Mouse (Mus musculus) midbrain, postnatal 0 days (tissue): Measurements from ENCODE around the gene Tspan4. TPM values are rescaled to one million over a fixed set of nuclear protein-coding genes. Genes with fewer than 3 reads are reported as not detected.
A peak's percentile ranks its signal among the peaks of the same experiment; 100 is the strongest.

Experiments used
- ATAC-seq: fragments of 200-750 bp; cut with Nextera tagmentation; 2 replicates; pipeline ENCODE4 v1.8.0; 2017; ENCODE audit warnings: moderate number of reproducible peaks, mild to moderate bottlenecking, moderate TSS enrichment, moderate library complexity; ENCODE audit not compliant: low FRiP score
- DNase-seq: peaks from one replicate; pipeline ENCODE4 v3.0.0-alpha.2; 2015; ENCODE audit warnings: low spot score
- H3K27ac ChIP-seq: fragments of 300-500 bp; sonication (generic); 2 replicates; pipeline ENCODE4 v1.5.1; 2014; ENCODE audit warnings: low read depth, mild to moderate bottlenecking, low read length, mixed read lengths
- H3K27me3 ChIP-seq: fragments of 300-500 bp; sonication (generic); 2 replicates; pipeline ENCODE4 v1.6.1; 2014; ENCODE audit warnings: low read length, control low read depth, mixed read lengths; ENCODE audit not compliant: insufficient read depth
- H3K36me3 ChIP-seq: fragments of 300-500 bp; sonication (generic); 2 replicates; pipeline ENCODE4 v1.6.1; 2014; ENCODE audit warnings: low read length, control low read depth, mixed read lengths; ENCODE audit not compliant: insufficient read depth
- H3K4me1 ChIP-seq: fragments of 300-500 bp; sonication (generic); 2 replicates; pipeline ENCODE4 v1.6.1; 2014; ENCODE audit warnings: mild to moderate bottlenecking, control low read depth, antibody characterized with exemption, low read length, mixed read lengths; ENCODE audit not compliant: insufficient read depth
- H3K4me2 ChIP-seq: fragments of 300-500 bp; sonication (generic); 2 replicates; pipeline ENCODE4 v1.6.1; 2014; ENCODE audit warnings: low read depth, mild to moderate bottlenecking, low read length, mixed read lengths; ENCODE audit not compliant: poor library complexity, severe bottlenecking
- H3K4me3 ChIP-seq: fragments of 300-500 bp; sonication (generic); 2 replicates; pipeline ENCODE4 v1.5.1; 2014; ENCODE audit warnings: low read depth, mild to moderate bottlenecking, low read length, moderate library complexity
- H3K9ac ChIP-seq: fragments of 300-500 bp; sonication (generic); replicated peaks from 2 replicates; pipeline ENCODE4 v1.6.1; 2014; ENCODE audit warnings: mild to moderate bottlenecking, low read length, moderate library complexity, mixed read lengths; ENCODE audit not compliant: poor library complexity, severe bottlenecking
- H3K9me3 ChIP-seq: fragments of 300-500 bp; sonication (generic); 2 replicates; pipeline ENCODE4 v1.6.1; 2016; ENCODE audit warnings: low read length, control low read depth
- CTCF ChIP-seq: IDR thresholded peaks from 2 replicates; pipeline ENCODE4 v1.5.1; 2016; ENCODE audit warnings: antibody characterized with exemption, mild to moderate bottlenecking
- WGBS: fragments of 180-500 bp; shearing (Covaris S2); extraction: QIAGEN DNeasy Blood & Tissue Kit; methylation state at CpG from one replicate; pipeline ENCODE4 v1.1.7; 2014; 5-methylcytosine and 5-hydroxymethylcytosine counted together
- polyA plus RNA-seq: library from polyadenylated mRNA; unstranded; fragments of >200 nt; fragmentation: Nextera tagmentation; extraction: Ambion mirVana; gene quantifications from 2 replicates; pipeline ENCODE4 v1.2.1, GENCODE M21; 2015
- total RNA-seq: library from RNA; depleted of rRNA; stranded (reverse); fragments of >200 nt; gene quantifications from 2 replicates; pipeline ENCODE4 v1.2.3, GENCODE M21; 2014

Tspan4 gene
- total and polyA plus RNA-seq, 2 experiments from 2014 or later: 68.1 to 94.8 TPM

- no peak overlapping the region for H3K9ac ChIP-seq
- no peaks in the 10 kb centered on the region for H3K9me3 ChIP-seq
- no peak for ATAC-seq
- no peak overlapping the region for H3K4me2 ChIP-seq
- H3K36me3 ChIP-seq: peaks cover 28% of the 10 kb centered on the region
- peak; percentile 55 for TF ChIP-seq CTCF
- H3K27ac ChIP-seq: no peak overlapping the region
- peaks cover 11% of the 10 kb centered on the region for H3K4me1 ChIP-seq
- peaks cover 24% of the 10 kb centered on the region for H3K27me3 ChIP-seq
- no peak overlapping the region for H3K4me3 ChIP-seq
- DNase-seq: no peak
- WGBS: 76% methylated on average over 15 of the region's 15 CpGs
Observed at GRCm38 (mm10) chr7:141457986-141458660, 16.9 kb upstream of the Tspan4 start.

- Histone ChIP-seq H3K4me3 (no peak overlapping the region), H3K36me3 (peaks cover 28% of the 10 kb centered on the region), H3K27me3 (peaks cover 30% of the 10 kb centered on the region), H3K9me3 (no peaks in the 10 kb centered on the region), H3K27ac (no peak overlapping the region), H3K4me2 (no peak overlapping the region), H3K4me1 (peaks cover 11% of the 10 kb centered on the region), H3K9ac (no peak overlapping the region)
- 94% methylated on average over 11 of the region's 11 CpGs for WGBS
- ATAC-seq (no peak), DNase-seq (no peak)
- no peak for TF ChIP-seq CTCF
Observed at GRCm38 (mm10) chr7:141458661-141459060, 16.4 kb upstream of the Tspan4 start.

- TF ChIP-seq CTCF: no peak
- H3K36me3 ChIP-seq: peaks cover 28% of the 10 kb centered on the region
- H3K9me3 ChIP-seq: no peaks in the 10 kb centered on the region
- DNase-seq: no peak
- peaks cover 36% of the 10 kb centered on the region for H3K27me3 ChIP-seq
- no peak overlapping the region for H3K4me2 ChIP-seq
- H3K9ac ChIP-seq: no peak overlapping the region
- WGBS: 91% methylated on average over 17 of the region's 17 CpGs
- peaks cover 11% of the 10 kb centered on the region for H3K4me1 ChIP-seq
- ATAC-seq: no peak
- no peak overlapping the region for H3K27ac ChIP-seq
- no peak overlapping the region for H3K4me3 ChIP-seq
Observed at GRCm38 (mm10) chr7:141459301-141459711, 15.7 kb upstream of the Tspan4 start.

GRCm38 (mm10) chr7:141460001-141460390, 15.0 kb upstream of the Tspan4 start:
- 79% methylated on average over 5 of the region's 5 CpGs for WGBS

DNA sequence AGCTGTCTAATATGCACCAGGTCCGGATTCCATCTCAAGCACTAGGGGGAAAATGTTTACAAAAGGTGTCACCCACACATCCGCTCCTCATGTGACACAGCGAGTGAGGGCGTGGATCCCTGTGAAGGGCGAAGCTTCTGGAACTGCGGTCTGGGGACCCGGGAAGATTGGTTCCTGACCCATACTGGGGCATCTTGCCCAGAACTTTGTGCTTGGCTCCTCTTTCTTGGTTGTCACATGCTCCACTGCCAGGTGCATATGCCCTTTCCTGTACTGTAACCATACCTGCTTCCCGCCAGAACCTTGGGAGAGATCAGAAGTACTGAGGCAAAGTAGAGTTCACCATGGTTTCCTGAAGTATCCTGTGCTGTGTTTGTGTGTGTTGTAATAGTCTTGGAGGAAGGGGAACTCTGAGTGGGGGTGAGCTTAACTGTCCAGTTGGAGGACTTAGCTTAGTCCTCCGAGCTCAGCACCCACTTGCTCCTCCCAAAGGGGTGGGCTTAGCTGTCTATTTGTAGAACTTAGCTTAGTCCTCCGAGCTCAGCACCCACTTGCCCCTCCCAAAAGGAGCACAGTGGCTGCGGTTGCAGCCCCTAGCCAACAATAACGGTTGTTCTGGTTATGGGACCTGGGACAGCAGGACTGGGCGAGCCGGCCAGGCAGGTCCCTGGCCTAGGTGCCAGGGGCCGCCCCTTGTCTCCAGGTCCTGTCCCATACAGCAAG, 14.5 kb upstream of the Tspan4 start, which contains the start of gene Cracr2b:
Cracr2b (plus strand) TSS at position 704 of the 723 bp plus-strand sequence.
- Histone ChIP-seq H3K27me3 (peaks cover 46% of the 10 kb centered on the region), H3K4me3 (peak within 1 kb of the TSS; percentile 42), H3K27ac (no peak within 1 kb of the TSS), H3K9ac (peak within 1 kb of the TSS; percentile 51), H3K9me3 (no peaks in the 10 kb centered on the region), H3K36me3 (peaks cover 28% of the 10 kb centered on the region), H3K4me1 (peaks cover 15% of the 10 kb centered on the region), H3K4me2 (peak within 1 kb of the TSS; percentile 80)
- ATAC-seq (no peak), DNase-seq (no peak)
- WGBS: 76% methylated on average over 15 of the region's 15 CpGs
- TF ChIP-seq CTCF: no peak

More at GRCm38 (mm10) chr7:141460001-141460390, 15.0 kb upstream of the Tspan4 start:
- Histone ChIP-seq H3K36me3 (peaks cover 28% of the 10 kb centered on the region), H3K4me1 (peaks cover 13% of the 10 kb centered on the region), H3K4me2 (no peak overlapping the region), H3K4me3 (no peak overlapping the region), H3K27ac (no peak overlapping the region), H3K9ac (no peak overlapping the region), H3K9me3 (no peaks in the 10 kb centered on the region), H3K27me3 (peaks cover 43% of the 10 kb centered on the region)
- TF ChIP-seq CTCF: no peak
- DNase-seq (no peak), ATAC-seq (no peak)
